Mouse (Mus musculus): Measurements from ENCODE around the gene Vps51. TPM values are rescaled to one million over a fixed set of nuclear protein-coding genes. Genes with fewer than 3 reads are reported as not detected.

Gene Vps51
- total and polyA plus RNA-seq, 2 experiments from 2014 or later, result 32.5 to 55.2 TPM

DNA sequence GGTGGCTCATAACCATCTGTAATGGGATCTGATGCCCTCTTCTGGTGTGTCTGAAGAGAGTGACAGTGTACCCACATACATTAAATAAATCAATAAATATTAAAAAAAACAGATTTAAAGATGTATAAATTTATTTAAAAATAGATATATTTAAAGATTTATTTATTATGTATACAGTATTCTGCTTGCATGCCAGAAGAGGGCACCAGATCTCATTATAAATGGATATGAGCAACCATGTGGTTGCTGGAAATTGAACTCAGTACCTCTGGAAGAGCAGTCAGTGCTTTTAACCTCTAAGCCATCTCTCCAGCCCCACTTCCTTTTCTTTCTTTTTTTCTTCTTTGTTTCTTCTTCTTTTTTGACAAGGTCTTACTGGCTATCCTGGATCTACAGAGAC, 37.0 kb downstream of the Vps51 start:
- Histone ChIP-seq H3K4me3 (ENCODE audit: low read depth, low read length) (no peak overlapping the region), H3K9ac (replicated peaks; ENCODE audit: low read depth, low read length) (no peak overlapping the region), H3K4me1 (ENCODE audit: control insufficient read depth, insufficient read depth) (no peaks in the 10 kb centered on the region), H3K27me3 (ENCODE audit: control insufficient read depth, insufficient read depth, low read length) (no peaks in the 10 kb centered on the region), H3K27ac (ENCODE audit: low read depth) (no peak overlapping the region), H3K4me2 (ENCODE audit: low read depth, low read length) (no peak overlapping the region), H3K9me3 (replicated peaks; ENCODE audit: control insufficient read depth, low read length) (no peaks in the 10 kb centered on the region), H3K36me3 (replicated peaks; ENCODE audit: control insufficient read depth, insufficient read depth, low read length) (no peaks in the 10 kb centered on the region)
- ATAC-seq (ENCODE audit: insufficient read depth, low read depth), result no peak
- TF ChIP-seq EP300 (IDR thresholded peaks at IDR 0.05; ENCODE audit: low read depth), result no peak
- TF ChIP-seq CTCF (IDR thresholded peaks at IDR 0.05; ENCODE audit: low read depth), result no peak
- DNase-seq (ENCODE audit: low spot score), result no peak

DNA sequence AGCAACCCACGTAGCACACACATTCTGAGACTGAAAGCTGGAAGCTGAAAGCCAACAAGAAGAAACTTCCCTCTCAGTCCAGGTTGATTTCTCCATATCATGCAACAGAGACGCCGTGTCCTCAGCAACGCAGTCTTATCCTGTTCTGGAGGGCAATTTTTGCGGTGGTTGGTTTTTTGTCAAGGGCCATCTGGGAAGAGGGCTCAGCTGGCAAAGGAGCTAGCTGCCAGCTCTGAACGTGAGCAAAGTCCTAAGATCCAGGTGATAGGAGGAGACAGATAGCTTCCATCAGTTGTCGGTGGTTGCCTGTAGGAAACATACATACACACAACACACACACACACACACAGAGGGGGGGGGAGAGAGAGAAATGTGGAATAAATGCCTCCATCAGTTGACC, 38.7 kb downstream of the Vps51 start:
- TF ChIP-seq EP300 (IDR thresholded peaks at IDR 0.05; ENCODE audit: low read depth) (no peak), CTCF (IDR thresholded peaks at IDR 0.05; ENCODE audit: low read depth) (no peak)
- no peak overlapping the region for H3K4me3 ChIP-seq (ENCODE audit: low read depth, low read length)
- no peaks in the 10 kb centered on the region for H3K36me3 ChIP-seq (replicated peaks; ENCODE audit: control insufficient read depth, insufficient read depth, low read length)
- ATAC-seq (ENCODE audit: insufficient read depth, low read depth) (no peak), DNase-seq (ENCODE audit: low spot score) (no peak)
- H3K9me3 ChIP-seq (replicated peaks; ENCODE audit: control insufficient read depth, low read length), result no peaks in the 10 kb centered on the region
- no peaks in the 10 kb centered on the region for H3K4me1 ChIP-seq (ENCODE audit: control insufficient read depth, insufficient read depth)
- H3K27me3 ChIP-seq (ENCODE audit: control insufficient read depth, insufficient read depth, low read length), result no peaks in the 10 kb centered on the region
- 71% methylated on average over 7 of the region's 7 CpGs for WGBS
- no peak overlapping the region for H3K27ac ChIP-seq (ENCODE audit: low read depth)
- H3K4me2 ChIP-seq (ENCODE audit: low read depth, low read length), result no peak overlapping the region
- H3K9ac ChIP-seq (replicated peaks; ENCODE audit: low read depth, low read length), result no peak overlapping the region

DNA sequence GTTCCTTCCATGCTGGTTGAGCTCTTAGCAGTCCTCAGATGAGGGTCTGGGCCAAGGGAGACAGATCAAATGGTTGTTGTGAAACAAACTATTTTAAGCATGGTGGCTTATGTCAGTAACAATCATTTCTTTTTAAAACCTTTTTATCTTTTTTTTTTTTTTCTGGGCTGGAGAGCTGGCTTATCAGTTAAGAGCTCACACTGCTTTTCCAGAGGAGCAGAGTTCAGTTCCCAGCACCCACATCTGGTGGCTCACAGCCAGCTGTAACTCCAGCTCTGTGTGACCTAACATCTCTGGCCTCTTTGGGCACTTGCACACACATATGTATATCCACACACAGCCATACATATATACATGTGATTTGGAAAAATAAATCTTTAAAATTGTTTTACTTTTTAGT, 39.3 kb downstream of the Vps51 start:
- DNase-seq (ENCODE audit: low spot score), result no peak
- no peak for TF ChIP-seq CTCF (IDR thresholded peaks at IDR 0.05; ENCODE audit: low read depth)
- TF ChIP-seq EP300 (IDR thresholded peaks at IDR 0.05; ENCODE audit: low read depth), result no peak
- H3K4me1 ChIP-seq (ENCODE audit: control insufficient read depth, insufficient read depth), result no peaks in the 10 kb centered on the region
- H3K9me3 ChIP-seq (replicated peaks; ENCODE audit: control insufficient read depth, low read length), result no peaks in the 10 kb centered on the region
- H3K4me3 ChIP-seq (ENCODE audit: low read depth, low read length), result no peak overlapping the region
- H3K9ac ChIP-seq (replicated peaks; ENCODE audit: low read depth, low read length), result no peak overlapping the region
- no peak for ATAC-seq (ENCODE audit: insufficient read depth, low read depth)
- no peaks in the 10 kb centered on the region for H3K36me3 ChIP-seq (replicated peaks; ENCODE audit: control insufficient read depth, insufficient read depth, low read length)
- no peak overlapping the region for H3K4me2 ChIP-seq (ENCODE audit: low read depth, low read length)
- no peak overlapping the region for H3K27ac ChIP-seq (ENCODE audit: low read depth)
- H3K27me3 ChIP-seq (ENCODE audit: control insufficient read depth, insufficient read depth, low read length), result no peaks in the 10 kb centered on the region

DNA sequence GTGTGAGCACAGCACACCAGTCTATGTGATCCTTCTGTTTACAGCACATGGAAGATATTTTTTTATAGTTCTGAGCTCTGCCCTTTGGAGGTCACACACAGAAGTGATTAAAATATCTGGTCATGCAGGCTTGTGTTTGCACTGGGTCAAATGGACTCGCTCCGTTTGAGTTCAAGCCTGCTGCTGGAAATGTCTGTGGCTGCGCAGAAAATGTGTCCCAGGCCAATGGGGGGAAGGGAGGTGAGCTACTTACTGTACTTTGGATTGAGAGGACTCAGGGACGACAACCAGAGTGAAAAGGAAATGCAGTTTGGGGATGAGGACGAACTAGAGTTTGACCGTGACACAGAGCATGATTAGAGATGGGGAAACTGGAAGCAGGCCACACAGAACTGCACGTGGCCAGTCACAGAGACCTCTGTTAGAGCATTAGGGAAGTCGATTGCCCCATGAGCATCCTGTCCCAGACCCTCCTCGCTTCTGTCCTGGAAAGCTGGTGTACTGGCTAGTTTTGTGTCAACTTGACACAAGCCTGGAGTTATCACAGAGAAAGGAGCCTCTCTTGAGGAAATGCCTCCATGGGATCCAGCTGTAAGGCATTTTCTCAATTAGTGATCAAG, 41.0 kb downstream of the Vps51 start:
- 68% methylated on average over 9 of the region's 9 CpGs for WGBS
- ATAC-seq (ENCODE audit: insufficient read depth, low read depth), result no peak
- Histone ChIP-seq H3K36me3 (replicated peaks; ENCODE audit: control insufficient read depth, insufficient read depth, low read length) (no peaks in the 10 kb centered on the region), H3K4me2 (ENCODE audit: low read depth, low read length) (no peak overlapping the region), H3K4me3 (ENCODE audit: low read depth, low read length) (no peak overlapping the region), H3K27ac (ENCODE audit: low read depth) (no peak overlapping the region), H3K27me3 (ENCODE audit: control insufficient read depth, insufficient read depth, low read length) (no peaks in the 10 kb centered on the region), H3K4me1 (ENCODE audit: control insufficient read depth, insufficient read depth) (no peaks in the 10 kb centered on the region), H3K9ac (replicated peaks; ENCODE audit: low read depth, low read length) (no peak overlapping the region), H3K9me3 (replicated peaks; ENCODE audit: control insufficient read depth, low read length) (no peaks in the 10 kb centered on the region)
- TF ChIP-seq EP300 (IDR thresholded peaks at IDR 0.05; ENCODE audit: low read depth) (no peak), CTCF (IDR thresholded peaks at IDR 0.05; ENCODE audit: low read depth) (no peak)
- DNase-seq (ENCODE audit: low spot score), result no peak

DNA sequence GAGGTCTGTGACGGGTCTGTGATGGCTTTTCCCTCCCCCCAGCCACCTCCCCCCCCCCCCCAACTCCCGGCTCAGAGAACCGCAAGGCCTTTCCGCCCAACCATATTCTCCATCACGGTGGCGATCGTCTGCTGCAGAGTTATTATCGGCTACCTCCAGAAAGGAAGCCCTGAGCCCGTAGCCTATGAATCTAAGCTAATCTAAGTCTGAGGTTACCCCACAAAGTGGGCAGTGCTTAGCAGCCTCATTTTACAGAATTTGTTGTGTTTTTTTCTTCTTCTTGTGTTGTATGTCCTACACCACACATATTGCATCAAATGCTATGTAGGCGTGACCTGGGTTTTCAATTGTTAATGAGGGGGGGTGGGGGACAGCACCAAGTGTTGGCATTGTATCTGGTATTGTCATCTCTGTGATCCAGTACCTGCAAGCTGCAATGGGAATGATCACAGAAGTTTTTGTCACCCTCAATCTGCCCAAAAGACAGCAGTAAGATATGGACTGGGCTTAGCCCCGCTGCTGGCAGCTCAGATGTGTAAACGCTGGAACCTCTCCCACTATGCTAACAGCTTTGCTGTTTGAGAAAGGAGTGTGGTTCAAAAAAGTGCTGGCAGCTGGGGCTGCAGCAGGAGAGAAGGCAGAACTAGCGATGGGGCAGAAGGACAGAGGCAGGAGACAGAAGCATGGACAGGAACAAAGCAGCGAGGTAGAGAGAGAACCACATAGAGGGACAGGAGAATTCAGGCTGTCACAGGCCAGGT, 46.3 kb downstream of the Vps51 start:
- Histone ChIP-seq H3K9ac (replicated peaks; ENCODE audit: low read depth, low read length) (no peak overlapping the region), H3K36me3 (replicated peaks; ENCODE audit: control insufficient read depth, insufficient read depth, low read length) (no peaks in the 10 kb centered on the region), H3K9me3 (replicated peaks; ENCODE audit: control insufficient read depth, low read length) (no peaks in the 10 kb centered on the region), H3K4me1 (ENCODE audit: control insufficient read depth, insufficient read depth) (no peaks in the 10 kb centered on the region), H3K27ac (ENCODE audit: low read depth) (no peak overlapping the region), H3K4me3 (ENCODE audit: low read depth, low read length) (no peak overlapping the region), H3K27me3 (ENCODE audit: control insufficient read depth, insufficient read depth, low read length) (no peaks in the 10 kb centered on the region), H3K4me2 (ENCODE audit: low read depth, low read length) (no peak overlapping the region)
- no peak for ATAC-seq (ENCODE audit: insufficient read depth, low read depth)
- TF ChIP-seq EP300 (IDR thresholded peaks at IDR 0.05; ENCODE audit: low read depth) (no peak), CTCF (IDR thresholded peaks at IDR 0.05; ENCODE audit: low read depth) (no peak)
- WGBS, result 60% methylated on average over 14 of the region's 14 CpGs
- DNase-seq (ENCODE audit: low spot score), result no peak

DNA sequence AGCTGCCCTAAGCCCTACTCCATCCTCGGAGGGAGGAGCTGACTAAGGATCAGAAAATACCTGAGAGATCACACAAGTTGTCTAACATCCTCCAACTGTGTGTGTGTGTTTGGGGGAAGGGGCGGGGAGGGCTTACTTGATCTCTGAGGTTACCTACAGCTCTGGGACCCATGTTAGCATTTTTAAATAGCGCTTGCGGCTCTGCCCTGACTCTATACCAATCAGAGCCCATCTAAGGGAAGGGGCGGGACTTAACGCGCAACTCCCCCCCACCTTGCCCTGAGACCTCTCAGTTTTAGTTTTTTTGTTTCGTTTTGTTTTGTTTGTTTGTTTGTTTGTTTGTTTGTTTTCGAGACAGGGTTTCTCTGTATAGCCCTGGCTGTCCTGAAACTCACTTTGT, 47.6 kb downstream of the Vps51 start:
- Histone ChIP-seq H3K9ac (replicated peaks; ENCODE audit: low read depth, low read length) (no peak overlapping the region), H3K36me3 (replicated peaks; ENCODE audit: control insufficient read depth, insufficient read depth, low read length) (no peaks in the 10 kb centered on the region), H3K4me3 (ENCODE audit: low read depth, low read length) (no peak overlapping the region), H3K4me2 (ENCODE audit: low read depth, low read length) (no peak overlapping the region), H3K27me3 (ENCODE audit: control insufficient read depth, insufficient read depth, low read length) (no peaks in the 10 kb centered on the region), H3K9me3 (replicated peaks; ENCODE audit: control insufficient read depth, low read length) (no peaks in the 10 kb centered on the region), H3K4me1 (ENCODE audit: control insufficient read depth, insufficient read depth) (no peaks in the 10 kb centered on the region), H3K27ac (ENCODE audit: low read depth) (no peak overlapping the region)
- ATAC-seq (ENCODE audit: insufficient read depth, low read depth) (no peak), DNase-seq (ENCODE audit: low spot score) (no peak)
- TF ChIP-seq EP300 (IDR thresholded peaks at IDR 0.05; ENCODE audit: low read depth) (no peak), CTCF (IDR thresholded peaks at IDR 0.05; ENCODE audit: low read depth) (no peak)
- WGBS, result 73% methylated on average over 9 of the region's 9 CpGs

All from heart, postnatal 0 days (tissue).